Mouse (Mus musculus): ENCODE data around the gene Gm20518.

DNA sequence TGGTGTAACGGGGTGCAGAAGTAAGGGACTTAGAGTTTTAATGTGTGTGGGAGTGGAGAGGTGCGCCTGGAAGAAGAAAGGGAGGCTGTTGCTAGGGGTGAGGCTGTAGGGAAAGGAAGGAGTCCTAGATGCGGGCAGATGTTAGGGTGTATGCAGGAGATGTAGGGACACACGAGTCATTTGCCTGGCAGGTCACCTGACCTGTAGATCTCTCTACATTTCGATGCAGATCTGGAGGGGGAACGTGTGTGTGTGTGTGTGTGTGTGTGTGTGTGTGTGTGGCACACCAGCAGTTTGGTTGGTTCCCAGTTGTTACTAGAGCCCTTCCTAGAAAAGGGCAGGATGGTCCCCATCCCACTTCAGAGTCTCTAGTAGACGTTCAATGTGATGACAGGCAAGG lies 86.5 kb downstream of the Gm20518 start:
- no peak for TF ChIP-seq CTCF (IDR thresholded peaks at IDR 0.05; ENCODE audit: insufficient read depth, low read length)
- TF ChIP-seq POLR2A (IDR thresholded peaks at IDR 0.05; ENCODE audit: borderline replicate concordance, extremely low read depth, low read depth, low read length): no peak

Measured in lung, adult 2 months (tissue).